Mouse (Mus musculus) cortical plate, adult 2 months (tissue): ENCODE results near the gene Amacr.

Source experiments
- CTCF ChIP-seq: fragments of 200-500 bp; IDR thresholded peaks from 2 replicates; pipeline ENCODE4 v1.5.1; 2011; ENCODE audit warnings: mild to moderate bottlenecking, control low read depth, low read length; ENCODE audit not compliant: insufficient read depth; ENCODE audit errors: extremely low read depth
- POLR2A ChIP-seq: fragments of 200-500 bp; IDR thresholded peaks from 2 replicates; pipeline ENCODE4 v1.6.1; 2011; ENCODE audit warnings: mild to moderate bottlenecking, low read length, control low read depth; ENCODE audit not compliant: insufficient read depth; ENCODE audit errors: extremely low read depth

GRCm38 (mm10) chr15:10947852-10948251 lies 33.7 kb upstream of the Amacr start:
- no peak for TF ChIP-seq CTCF
- no peak for TF ChIP-seq POLR2A
